Mouse (Mus musculus) G1E (cell line): ENCODE measurements around the gene Slc48a1.

Experiments used
- CTCF ChIP-seq: IDR thresholded peaks from 2 replicates; pipeline ENCODE4 v1.5.1; 2012; ENCODE audit warnings: low read depth, low read length, inconsistent platforms, mixed read lengths
- GATA1 ChIP-seq: IDR thresholded peaks from 2 replicates; pipeline ENCODE4 v1.6.1; 2012; ENCODE audit warnings: borderline replicate concordance, low read length, inconsistent platforms, mixed read lengths
- TAL1 ChIP-seq: conservative IDR thresholded peaks from 2 replicates; pipeline ENCODE4 v1.6.1; 2012; ENCODE audit warnings: low read depth, low read length, inconsistent platforms, mixed read lengths

DNA sequence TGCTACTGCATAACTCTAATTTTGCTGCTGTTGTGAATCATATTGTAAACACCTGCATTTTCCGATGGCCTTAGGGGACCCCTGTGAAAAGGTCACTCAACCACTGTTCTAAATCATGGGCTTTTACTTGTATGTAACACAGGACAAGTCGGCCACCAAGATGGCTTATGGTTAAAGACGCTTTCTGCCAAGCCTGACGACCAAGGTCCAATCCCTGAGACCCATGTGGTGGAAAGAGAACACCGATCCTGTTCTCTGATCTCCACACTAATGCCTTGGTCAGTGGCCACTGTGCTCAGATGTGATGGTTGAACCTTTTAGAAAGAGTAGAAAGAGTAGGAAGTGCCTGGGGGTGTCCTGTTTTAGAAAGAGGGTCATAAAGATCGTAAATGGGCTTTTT lies 1.4 kb upstream of the Slc48a1 start:
- TF ChIP-seq CTCF (no peak), GATA1 (no peak), TAL1 (no peak)
